Mouse (Mus musculus) bone marrow macrophage, adult 2 months (primary cell): ENCODE measurements around the gene Sfxn4. TPM values are rescaled to one million over a fixed set of nuclear protein-coding genes. Genes with fewer than 3 reads are reported as not detected.

Experiments used
- H3K27ac ChIP-seq: 2 replicates; pipeline ENCODE4 v1.5.1; 2012; ENCODE audit warnings: low read depth, low read length; ENCODE audit not compliant: insufficient read depth
- H3K4me1 ChIP-seq: 2 replicates; pipeline ENCODE4 v1.6.1; 2012; ENCODE audit warnings: low read length; ENCODE audit not compliant: control insufficient read depth, insufficient read depth
- H3K4me3 ChIP-seq: 2 replicates; pipeline ENCODE4 v1.5.1; 2012; ENCODE audit warnings: mild to moderate bottlenecking, low read length, moderate library complexity; ENCODE audit not compliant: insufficient read depth
- CTCF ChIP-seq: IDR thresholded peaks from 2 replicates; pipeline ENCODE4 v1.5.1; 2012; ENCODE audit warnings: low read depth, mild to moderate bottlenecking, low read length, moderate library complexity
- POLR2A ChIP-seq: IDR thresholded peaks from 2 replicates; pipeline ENCODE4 v1.6.1; 2012; ENCODE audit warnings: mild to moderate bottlenecking, low read depth, low read length, borderline replicate concordance
- polyA plus RNA-seq: library from polyadenylated mRNA; stranded (reverse); fragments of >200 nt; gene quantifications from 2 replicates; pipeline ENCODE4 v1.2.4, GENCODE M21; 2012; ENCODE audit not compliant: missing spikeins, insufficient read depth, insufficient read length

The Sfxn4 gene
- polyA plus RNA-seq, 1 experiment: 6.2 TPM

DNA sequence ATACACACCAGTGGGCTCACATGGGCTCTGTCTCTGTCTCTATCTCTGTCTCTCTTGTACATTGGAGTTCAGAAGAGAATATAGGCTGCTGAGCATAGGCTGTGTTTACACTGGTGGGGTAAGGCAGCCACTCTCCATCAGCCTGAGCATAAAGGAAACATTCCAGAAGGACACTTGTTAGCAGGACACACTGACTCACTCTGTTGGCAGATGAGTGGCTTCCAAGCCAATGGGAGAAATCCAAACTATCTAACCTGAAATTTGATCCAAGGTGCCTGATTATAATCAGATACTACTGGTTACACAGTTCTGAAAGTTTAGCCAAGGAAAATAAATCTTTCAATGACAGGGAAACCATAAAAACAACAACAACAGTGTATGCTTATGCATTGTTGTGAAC lies 15.5 kb downstream of the Sfxn4 start:
- no peak overlapping the region for H3K27ac ChIP-seq
- TF ChIP-seq POLR2A: no peak
- no peak for TF ChIP-seq CTCF
- H3K4me1 ChIP-seq: no peaks in the 10 kb centered on the region
- no peak overlapping the region for H3K4me3 ChIP-seq

DNA sequence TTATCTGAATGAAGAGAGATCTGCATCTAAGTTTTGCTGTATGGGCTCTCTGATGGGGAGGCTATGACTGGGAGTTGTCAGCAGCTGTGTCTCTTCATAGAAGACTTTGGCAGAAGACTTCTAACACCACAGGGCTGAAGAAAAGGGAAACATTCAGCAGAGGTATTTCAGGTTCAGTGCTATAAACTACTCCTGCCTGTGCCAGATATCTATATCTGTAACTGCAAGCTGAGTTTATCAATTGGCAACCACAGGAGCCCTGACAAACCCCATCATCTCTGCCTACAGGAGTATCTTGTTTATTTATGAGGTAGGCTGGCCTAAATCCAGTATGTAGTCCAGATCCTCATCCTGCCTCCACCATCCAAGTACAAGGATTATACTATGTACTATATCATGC lies 18.0 kb downstream of the Sfxn4 start:
- TF ChIP-seq POLR2A: no peak
- TF ChIP-seq CTCF: no peak
- Histone ChIP-seq H3K27ac (no peak overlapping the region), H3K4me3 (no peak overlapping the region), H3K4me1 (no peaks in the 10 kb centered on the region; the same call in 1 of the 2 replicates)

DNA sequence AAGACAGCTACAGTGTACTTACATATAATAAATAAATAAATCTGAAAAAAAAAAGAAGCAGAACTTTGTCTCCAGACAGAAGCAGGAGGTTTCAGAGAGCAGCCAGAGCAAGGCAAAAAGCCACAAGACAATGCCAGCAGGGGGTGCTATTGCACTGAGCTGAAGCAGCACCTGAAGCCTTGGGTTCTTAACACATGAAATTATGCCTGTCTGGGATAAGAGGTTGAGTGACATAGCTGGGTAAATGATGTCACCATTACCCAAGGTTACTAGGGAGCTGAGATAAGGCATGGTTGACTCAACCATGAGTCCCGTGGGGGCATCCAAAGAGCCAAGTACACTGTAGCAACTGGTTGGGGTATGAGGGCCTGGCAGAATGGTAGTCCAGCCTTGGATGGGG lies 23.5 kb downstream of the Sfxn4 start:
- Histone ChIP-seq H3K4me3 (no peak overlapping the region), H3K27ac (no peak overlapping the region), H3K4me1 (no peaks in the 10 kb centered on the region; the same call in 1 of the 2 replicates)
- peak; percentile 65 for TF ChIP-seq CTCF
- no peak for TF ChIP-seq POLR2A

DNA sequence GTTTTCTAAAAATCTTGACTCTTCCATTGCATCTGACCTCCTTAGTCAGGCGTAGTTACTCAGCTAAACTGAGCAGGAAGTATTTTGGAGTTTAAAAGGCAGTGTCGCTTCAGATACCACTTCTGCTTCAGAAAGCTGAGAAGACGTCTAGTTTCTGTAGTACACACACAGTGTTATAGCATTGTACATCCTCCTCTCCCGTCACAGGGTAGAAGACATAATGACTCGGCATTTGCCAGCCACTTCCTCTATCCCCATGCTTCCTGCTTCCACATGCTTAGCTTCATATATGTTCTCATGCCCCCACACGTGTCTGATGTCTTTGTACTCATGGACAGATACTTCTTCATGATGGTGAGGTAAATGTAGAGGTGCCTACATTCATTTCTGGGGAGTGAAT lies 42.6 kb downstream of the Sfxn4 start:
- peak overlapping the region; percentile 84 for H3K27ac ChIP-seq
- H3K4me1 ChIP-seq: peaks cover 32% of the 10 kb centered on the region
- H3K4me3 ChIP-seq: no peak overlapping the region
- no peak for TF ChIP-seq POLR2A
- no peak for TF ChIP-seq CTCF

- Histone ChIP-seq H3K27ac (no peak overlapping the region), H3K4me1 (peaks cover 24% of the 10 kb centered on the region), H3K4me3 (no peak overlapping the region)
- no peak for TF ChIP-seq POLR2A
- TF ChIP-seq CTCF: no peak
Observed at GRCm38 (mm10) chr19:60813133-60813532, 48.1 kb downstream of the Sfxn4 start.

- TF ChIP-seq CTCF: no peak
- no peak for TF ChIP-seq POLR2A
- H3K27ac ChIP-seq: peak overlapping the region; percentile 19; the same call in 1 of the 2 replicates
- peak overlapping the region; percentile 88 for H3K4me3 ChIP-seq
- peaks cover 20% of the 10 kb centered on the region for H3K4me1 ChIP-seq
Observed at GRCm38 (mm10) chr19:60812036-60812389, 49.3 kb downstream of the Sfxn4 start.

GRCm38 (mm10) chr19:60811098-60812035 lies 49.9 kb downstream of the Sfxn4 start, which contains the start of gene Fam45a:
TSS of gene Fam45a (plus strand) at chr19:60811585.
- TF ChIP-seq POLR2A (no peak), CTCF (0 out of 2 replicates have a peak, but pooled peaks have one; percentile 8)
- Histone ChIP-seq H3K4me1 (peaks cover 15% of the 10 kb centered on the region), H3K27ac (peak within 1 kb of the TSS; percentile 49), H3K4me3 (peak within 1 kb of the TSS; percentile 88)

DNA sequence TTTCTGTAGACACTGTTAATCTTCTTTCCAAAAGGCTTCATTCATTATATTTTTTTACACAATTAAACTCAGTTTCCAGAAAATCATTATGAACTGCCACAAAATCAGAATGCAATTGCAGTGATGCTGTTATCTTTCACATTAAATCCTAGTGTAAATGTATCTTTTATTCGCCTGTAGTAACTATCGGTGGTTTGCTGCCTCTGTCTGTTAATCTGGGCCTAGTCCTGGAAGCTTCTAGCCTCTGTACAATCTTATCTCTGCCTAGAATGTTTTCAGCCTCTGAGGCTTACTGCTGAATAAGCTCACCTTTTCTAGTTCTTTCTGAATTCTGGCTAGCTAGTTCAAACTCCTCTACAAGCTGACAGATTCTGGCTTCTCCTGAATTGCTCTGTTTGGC lies 51.4 kb downstream of the Sfxn4 start:
- Histone ChIP-seq H3K4me3 (no peak overlapping the region), H3K27ac (no peak overlapping the region), H3K4me1 (peaks cover 10% of the 10 kb centered on the region)
- TF ChIP-seq POLR2A (no peak), CTCF (no peak)

DNA sequence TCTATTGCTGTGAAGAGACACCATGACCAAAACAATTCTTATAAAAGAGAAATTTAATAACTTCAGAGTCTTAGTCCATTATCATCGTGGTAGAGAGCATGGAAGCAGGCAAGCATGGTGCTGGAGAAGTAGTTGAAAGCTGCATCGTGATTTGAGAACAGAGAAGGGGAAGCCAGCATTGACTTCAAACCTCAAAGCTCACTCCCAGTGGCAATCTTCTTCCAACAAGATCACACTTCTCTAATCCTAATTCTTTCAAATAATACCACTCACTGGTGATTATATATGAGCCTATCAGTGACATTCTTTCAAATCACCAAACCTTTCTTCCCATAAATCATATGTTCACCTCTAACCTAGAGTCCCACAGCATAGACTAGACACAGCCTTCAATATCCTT lies 56.4 kb downstream of the Sfxn4 start:
- H3K27ac ChIP-seq: no peak overlapping the region
- no peak for TF ChIP-seq POLR2A
- TF ChIP-seq CTCF: no peak
- H3K4me1 ChIP-seq: peaks cover 5% of the 10 kb centered on the region
- H3K4me3 ChIP-seq: no peak overlapping the region

- peaks cover 13% of the 10 kb centered on the region for H3K4me1 ChIP-seq
- H3K4me3 ChIP-seq: no peak overlapping the region
- TF ChIP-seq CTCF (no peak), POLR2A (no peak)
- H3K27ac ChIP-seq: 0 out of 2 replicates have a peak overlapping the region, but pooled peaks have one; percentile 14
Observed at GRCm38 (mm10) chr19:60799867-60800569, 61.3 kb downstream of the Sfxn4 start.
